Mouse (Mus musculus) olfactory bulb, adult 2 months (tissue): Measurements from ENCODE around the gene Atp13a3.

ENCODE experiments used
- CTCF ChIP-seq: fragments of 200-500 bp; IDR thresholded peaks from 2 replicates; pipeline ENCODE4 v1.5.1; 2012; ENCODE audit warnings: low read depth, mild to moderate bottlenecking, low read length, moderate library complexity; ENCODE audit not compliant: insufficient read depth
- POLR2A ChIP-seq: fragments of 200-500 bp; IDR thresholded peaks from 2 replicates; pipeline ENCODE4 v1.6.1; 2012; ENCODE audit warnings: mild to moderate bottlenecking, low read depth, low read length, moderate library complexity; ENCODE audit not compliant: insufficient read depth

DNA sequence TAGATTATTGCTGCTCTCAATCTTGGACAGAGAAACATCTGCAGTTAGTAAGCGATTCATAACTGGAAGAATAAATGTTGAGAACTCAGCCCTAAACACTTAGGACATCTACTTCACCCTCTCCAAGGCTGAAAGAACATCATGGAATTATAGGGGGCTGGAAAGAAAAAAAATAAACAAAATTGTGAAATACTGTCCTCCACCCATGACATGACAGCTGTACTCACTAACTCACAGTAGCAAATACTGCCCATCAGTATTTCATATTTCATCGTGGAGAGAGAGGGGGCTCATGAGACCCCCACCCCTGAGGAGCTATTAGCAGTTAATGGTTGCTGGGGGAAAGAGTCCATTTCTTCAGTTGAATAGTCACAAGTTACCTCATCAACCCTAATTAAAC lies 38.4 kb downstream of the Atp13a3 start:
- TF ChIP-seq CTCF (no peak), POLR2A (no peak)
